Mouse (Mus musculus) liver, postnatal 0 days (tissue): ENCODE data around the gene Jmjd7. TPM values are rescaled to one million over a fixed set of nuclear protein-coding genes. Genes with fewer than 3 reads are reported as not detected.

Source experiments
- ATAC-seq: fragments of 200-750 bp; cut with Nextera tagmentation; 2 replicates; pipeline ENCODE4 v1.8.0; 2017; ENCODE audit warnings: mild to moderate bottlenecking, moderate library complexity
- DNase-seq: peaks from one replicate; pipeline ENCODE4 v3.0.0-alpha.2; 2016
- H3K27ac ChIP-seq: fragments of 300-500 bp; sonication (generic); 2 replicates; pipeline ENCODE4 v1.5.1; 2014; ENCODE audit warnings: antibody characterized with exemption, moderate library complexity, mild to moderate bottlenecking, low read depth
- H3K27me3 ChIP-seq: fragments of 300-500 bp; sonication (generic); 2 replicates; pipeline ENCODE4 v1.6.1; 2014; ENCODE audit warnings: low read length, control low read depth, mixed read lengths; ENCODE audit not compliant: insufficient read depth
- H3K36me3 ChIP-seq: fragments of 300-500 bp; sonication (generic); replicated peaks from 2 replicates; pipeline ENCODE4 v1.6.1; 2014; ENCODE audit warnings: mild to moderate bottlenecking, control low read depth, low read length, moderate library complexity, mixed read lengths; ENCODE audit not compliant: insufficient read depth
- H3K4me1 ChIP-seq: fragments of 300-500 bp; sonication (generic); 2 replicates; pipeline ENCODE4 v1.6.1; 2014; ENCODE audit warnings: antibody characterized with exemption, mild to moderate bottlenecking, control low read depth; ENCODE audit not compliant: insufficient read depth
- H3K4me2 ChIP-seq: fragments of 300-500 bp; sonication (generic); 2 replicates; pipeline ENCODE4 v1.6.1; 2014; ENCODE audit warnings: low read depth, mild to moderate bottlenecking, low read length, moderate library complexity, mixed read lengths
- H3K4me3 ChIP-seq: fragments of 300-500 bp; sonication (generic); 2 replicates; pipeline ENCODE4 v1.5.1; 2014; ENCODE audit warnings: low read depth, low read length
- H3K9ac ChIP-seq: fragments of 300-500 bp; sonication (generic); replicated peaks from 2 replicates; pipeline ENCODE4 v1.6.1; 2014; ENCODE audit warnings: mild to moderate bottlenecking, moderate library complexity
- H3K9me3 ChIP-seq: fragments of 300-500 bp; sonication (generic); 2 replicates; pipeline ENCODE4 v1.6.1; 2016; ENCODE audit warnings: mild to moderate bottlenecking, control low read depth, low read length, mixed read lengths
- CTCF ChIP-seq: sonication (generic); IDR thresholded peaks from 2 replicates; pipeline ENCODE4 v1.5.1; 2016; ENCODE audit warnings: antibody characterized with exemption, low read depth
- EP300 ChIP-seq: IDR thresholded peaks from 2 replicates; pipeline ENCODE4 v1.6.1; 2016; ENCODE audit warnings: antibody characterized with exemption, low read depth, mild to moderate bottlenecking
- WGBS: fragments of 180-500 bp; shearing (Covaris S2); extraction: QIAGEN DNeasy Blood & Tissue Kit; methylation state at CpG from one replicate; pipeline ENCODE4 v1.1.7; 2014; ENCODE audit not compliant: insufficient replicate concordance; 5-methylcytosine and 5-hydroxymethylcytosine counted together
- microRNA-seq: library from miRNA; unstranded; fragments of <30 nt; microRNA quantifications from one replicate; pipeline ENCODE4, GENCODE M21; 2016
- polyA plus RNA-seq: library from polyadenylated mRNA; unstranded; fragments of >200 nt; fragmentation: Nextera tagmentation; extraction: Ambion mirVana; gene quantifications from 2 replicates; pipeline ENCODE4 v1.2.1, GENCODE M21; 2015

Jmjd7 gene
- polyA plus RNA-seq, 1 experiment from 2014 or later: 4.8 TPM

- no peaks in the 10 kb centered on the region for H3K27me3 ChIP-seq
- no peaks in the 10 kb centered on the region for H3K36me3 ChIP-seq
- no peaks in the 10 kb centered on the region for H3K9me3 ChIP-seq
- no peaks in the 10 kb centered on the region for H3K4me1 ChIP-seq
- no peak overlapping the region for H3K4me3 ChIP-seq
- H3K9ac ChIP-seq: no peak overlapping the region
- WGBS: 51% methylated on average over 15 of the region's 16 CpGs
- H3K27ac ChIP-seq: no peak overlapping the region
- ATAC-seq: 0 out of 2 replicates have a peak, but pooled peaks have one; percentile 15
- H3K4me2 ChIP-seq: no peak overlapping the region
- TF ChIP-seq EP300 (no peak), CTCF (peak; percentile 77)
- DNase-seq: peak; percentile 32
These were observed 41.5 kb downstream of the Jmjd7 start for GRCm38 (mm10) chr2:120068555-120069465.

- H3K9me3 ChIP-seq: no peaks in the 10 kb centered on the region
- no peak for DNase-seq
- no peaks in the 10 kb centered on the region for H3K27me3 ChIP-seq
- no peak overlapping the region for H3K27ac ChIP-seq
- H3K36me3 ChIP-seq: no peaks in the 10 kb centered on the region
- 58% methylated on average over 8 of the region's 8 CpGs for WGBS
- H3K4me2 ChIP-seq: no peak overlapping the region
- no peaks in the 10 kb centered on the region for H3K4me1 ChIP-seq
- H3K9ac ChIP-seq: no peak overlapping the region
- ATAC-seq: no peak
- no peak overlapping the region for H3K4me3 ChIP-seq
- TF ChIP-seq CTCF: no peak
- no peak for TF ChIP-seq EP300
These were observed 42.2 kb downstream of the Jmjd7 start for GRCm38 (mm10) chr2:120069466-120069990.

DNA sequence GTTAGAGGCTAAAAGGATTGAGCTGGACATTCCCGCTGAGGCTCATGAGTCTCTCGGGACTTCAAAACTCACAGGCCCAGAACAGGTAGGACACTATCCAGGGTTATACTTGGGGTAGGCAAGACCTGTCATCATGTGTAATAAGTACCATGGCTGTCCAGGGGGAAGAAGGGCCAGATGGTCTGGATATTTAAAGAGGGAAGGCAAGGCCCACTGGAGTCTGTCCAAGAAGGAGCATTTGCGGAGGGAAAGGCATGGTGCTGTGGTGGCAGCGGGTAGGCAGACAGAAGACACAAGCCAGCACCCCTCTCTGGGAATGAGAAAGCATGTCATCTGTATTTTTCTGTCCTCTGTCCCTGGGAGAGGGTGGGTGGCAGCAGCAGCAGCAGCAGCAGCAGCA, 46.8 kb downstream of the Jmjd7 start:
- TF ChIP-seq EP300 (no peak), CTCF (no peak)
- no peaks in the 10 kb centered on the region for H3K4me1 ChIP-seq
- H3K27me3 ChIP-seq: peaks cover 14% of the 10 kb centered on the region

GRCm38 (mm10) chr2:120076076-120076705, 48.9 kb downstream of the Jmjd7 start:
- no peak for TF ChIP-seq EP300
- peak; percentile 65 for TF ChIP-seq CTCF
- no peak overlapping the region for H3K27ac ChIP-seq
- H3K4me3 ChIP-seq: peak overlapping the region; percentile 26; the same call in 1 of the 2 replicates
- DNase-seq (peak; percentile 72), ATAC-seq (peak; percentile 73)
- H3K36me3 ChIP-seq: no peaks in the 10 kb centered on the region
- no peaks in the 10 kb centered on the region for H3K9me3 ChIP-seq
- no peaks in the 10 kb centered on the region for H3K4me1 ChIP-seq
- H3K27me3 ChIP-seq: peaks cover 14% of the 10 kb centered on the region
- peak overlapping the region; percentile 63 for H3K4me2 ChIP-seq
- no peak overlapping the region for H3K9ac ChIP-seq
- 7% methylated on average over 36 of the region's 36 CpGs for WGBS

More for the DNA sequence above, 46.8 kb downstream of the Jmjd7 start:
- Histone ChIP-seq H3K4me2 (no peak overlapping the region), H3K27ac (no peak overlapping the region), H3K9me3 (no peaks in the 10 kb centered on the region), H3K9ac (no peak overlapping the region), H3K4me3 (no peak overlapping the region), H3K36me3 (no peaks in the 10 kb centered on the region)
- ATAC-seq (no peak), DNase-seq (no peak)
- 83% methylated on average over 4 of the region's 4 CpGs for WGBS

Small RNAs within 50 kb of the gene (microRNA-seq; reads per million reads assigned to microRNA genes)
- gene Mir7665: not detected

Other genes starting within 250 kb of the Jmjd7 start
- 3.7 and 3.9 TPM in 2 replicates for gene Rpap1, start 239.9 kb upstream of the Jmjd7 start, polyA plus RNA-seq
- gene Tyro3, start 229.8 kb upstream of the Jmjd7 start, polyA plus RNA-seq: 0.26 and 0.30 TPM in 2 replicates
- 4.3 and 4.6 TPM in 2 replicates for gene Mga, start 130.3 kb upstream of the Jmjd7 start, polyA plus RNA-seq
- 0.22 and 0.27 TPM in 2 replicates for gene Mapkbp1, start 54.8 kb upstream of the Jmjd7 start, polyA plus RNA-seq
- 0.13 and 0.38 TPM in 2 replicates for gene Gm28042, start within 50 bp of the Jmjd7 start, polyA plus RNA-seq
- gene Pla2g4b, start 5.9 kb downstream of the Jmjd7 start, polyA plus RNA-seq: 0.12 and 0.15 TPM in 2 replicates
- 20.8 and 29.2 TPM in 2 replicates for gene Ehd4, start 127.1 kb downstream of the Jmjd7 start, polyA plus RNA-seq
- gene Pla2g4e, start 217.9 kb downstream of the Jmjd7 start, polyA plus RNA-seq: not detected in 2 replicates